Mouse (Mus musculus) stomach, postnatal 0 days (tissue): Measurements from ENCODE around the gene Bbc3.

Experiments
- CTCF ChIP-seq: IDR thresholded peaks from 2 replicates; pipeline ENCODE4 v1.5.1; 2016; ENCODE audit warnings: antibody characterized with exemption, low read depth, mild to moderate bottlenecking, moderate library complexity
- EP300 ChIP-seq: optimal IDR thresholded peaks from 2 replicates; pipeline ENCODE3; 2016; ENCODE audit warnings: antibody characterized with exemption

DNA sequence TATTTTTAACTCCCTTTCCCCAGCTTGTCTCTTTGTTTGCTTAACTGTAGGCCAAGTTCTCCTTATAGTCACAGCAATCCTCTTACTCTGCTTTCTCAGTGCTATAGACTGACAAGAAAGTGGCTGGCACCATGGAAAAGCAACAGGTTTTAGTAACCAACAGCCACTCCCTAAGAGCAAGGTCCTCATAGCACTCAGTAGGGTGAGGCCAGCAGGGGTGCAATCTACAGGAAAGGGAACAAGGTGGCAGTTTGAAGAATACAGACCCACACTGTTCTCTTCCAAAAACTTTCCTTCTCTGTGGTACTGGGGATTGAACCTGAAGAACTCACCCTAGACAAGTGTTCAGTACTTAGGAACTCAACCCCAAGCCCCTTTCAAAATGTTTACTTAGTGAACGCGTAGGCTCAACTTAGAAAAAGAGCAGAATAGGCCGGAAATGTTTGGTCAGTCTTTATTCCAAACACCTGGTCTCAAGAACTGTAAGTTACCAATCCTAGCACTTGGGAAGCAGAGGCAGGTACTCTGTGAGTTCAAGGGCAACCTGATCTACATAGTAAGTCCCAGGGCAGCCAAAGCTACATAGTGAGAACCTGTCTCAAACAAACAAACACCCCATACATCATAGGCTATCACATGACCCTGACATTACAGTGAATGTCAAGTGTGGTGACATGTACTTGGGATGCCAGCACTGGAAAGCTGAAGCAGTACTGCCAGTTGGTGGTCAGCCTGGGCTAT, 47.8 kb downstream of the Bbc3 start:
- TF ChIP-seq CTCF (no peak), EP300 (no peak)
